Mouse (Mus musculus): ENCODE data around the gene Cacna1d.
A peak's percentile ranks its signal among the peaks of the same experiment; 100 is the strongest.

DNA sequence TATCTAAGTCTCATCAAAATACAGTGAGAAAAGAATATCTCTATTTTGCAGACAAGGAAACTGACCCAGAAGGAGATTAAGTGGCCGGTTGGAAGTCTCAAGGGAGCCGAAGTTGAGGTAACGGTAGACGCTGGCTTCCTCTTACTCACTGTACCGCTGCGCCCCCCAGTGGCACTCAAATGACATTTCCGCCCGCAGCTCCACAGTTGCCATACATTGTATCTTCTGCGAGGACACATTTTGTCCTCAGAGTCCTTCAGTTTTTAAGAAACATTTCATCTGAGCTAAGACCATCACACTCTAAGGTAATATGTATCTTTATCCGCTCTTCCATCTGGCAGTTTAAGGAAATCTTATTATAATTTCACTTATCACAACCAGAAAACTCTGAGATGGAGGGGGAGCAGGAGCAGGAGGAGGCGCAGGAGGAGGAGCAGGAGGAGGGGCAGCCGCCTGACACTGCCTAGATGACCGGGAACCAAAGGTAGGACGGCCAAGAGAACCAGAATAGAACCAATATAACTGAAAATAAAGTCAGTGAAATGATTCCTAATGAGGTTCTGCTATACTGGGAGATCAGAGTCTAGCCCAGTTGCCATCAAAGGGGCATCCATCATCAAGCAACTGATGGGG lies 31.2 kb downstream of the Cacna1d start:
- TF ChIP-seq CTCF (IDR thresholded peaks at IDR 0.05; ENCODE audit: low read depth) = peak; percentile 89
- no peak for TF ChIP-seq EP300 (IDR thresholded peaks at IDR 0.05; ENCODE audit: low read depth)

All from liver, postnatal 0 days (tissue).